Mouse (Mus musculus): ENCODE results near the gene Slc46a1. TPM values are rescaled to one million over a fixed set of nuclear protein-coding genes. Genes with fewer than 3 reads are reported as not detected.
A peak's percentile ranks its signal among the peaks of the same experiment; 100 is the strongest.

The Slc46a1 gene
- 10 to 100 TPM; 11.7 to 12.3 TPM for total RNA-seq (2021)
- long read RNA-seq, experiment 1, transcript Slc46a1-201 (5 exons, 1,978 nt), result major isoform, 10 of 10 reads
- long read RNA-seq, experiment 1, partial matches to known transcripts, result 0 of 10 reads
- long read RNA-seq, experiment 1, other reads (novel, unspliced or antisense), result 0 of 10 reads
- long read RNA-seq, experiment 2, transcript Slc46a1-201 (5 exons, 1,978 nt), result major isoform, 18 of 19 reads
- long read RNA-seq, experiment 2, partial matches to known transcripts, result 1 of 19 reads
- long read RNA-seq, experiment 2, other reads (novel, unspliced or antisense), result 0 of 19 reads

DNA sequence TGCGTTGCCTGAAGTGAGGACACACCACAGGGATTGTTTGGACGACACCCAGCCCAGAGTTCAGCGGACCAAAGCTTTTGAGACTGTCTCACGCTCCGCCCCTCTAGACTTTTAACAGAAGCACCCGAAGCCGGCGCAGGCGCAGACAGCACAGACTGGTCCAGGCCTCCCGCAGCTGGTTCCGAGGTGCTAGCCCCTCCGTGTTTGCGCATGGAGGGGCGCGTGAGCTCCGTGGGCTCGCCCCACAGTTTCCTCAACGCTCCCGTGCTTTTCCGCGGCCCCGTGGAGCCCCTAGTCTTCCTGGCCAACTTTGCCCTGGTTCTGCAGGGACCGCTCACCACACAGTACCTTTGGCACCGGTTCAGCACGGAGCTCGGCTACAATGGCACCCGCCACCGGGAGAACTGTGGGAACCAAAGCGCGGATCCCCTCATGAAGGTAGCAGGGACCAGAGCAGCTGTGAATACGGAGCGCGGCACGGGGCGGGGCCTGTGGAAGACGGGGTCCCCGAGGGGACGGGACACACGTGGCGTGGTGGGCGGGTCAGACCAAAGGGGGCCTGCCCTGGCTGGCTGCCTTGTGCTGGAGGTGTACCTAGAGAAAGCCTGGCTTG, at the start of gene Slc46a1:
TSS of gene Slc46a1 (plus strand) at position 130 of the 613 bp plus-strand sequence.
- Histone ChIP-seq H3K4me3 (peak within 1 kb of the TSS; percentile 73), H3K27ac (peak within 1 kb of the TSS; percentile 91)
- DNase-seq (ENCODE audit: low spot score in 2 of 2), result peak; percentile 72 to 79
- TF ChIP-seq CTCF (conservative IDR thresholded peaks at IDR 0.05), result no peak

DNA sequence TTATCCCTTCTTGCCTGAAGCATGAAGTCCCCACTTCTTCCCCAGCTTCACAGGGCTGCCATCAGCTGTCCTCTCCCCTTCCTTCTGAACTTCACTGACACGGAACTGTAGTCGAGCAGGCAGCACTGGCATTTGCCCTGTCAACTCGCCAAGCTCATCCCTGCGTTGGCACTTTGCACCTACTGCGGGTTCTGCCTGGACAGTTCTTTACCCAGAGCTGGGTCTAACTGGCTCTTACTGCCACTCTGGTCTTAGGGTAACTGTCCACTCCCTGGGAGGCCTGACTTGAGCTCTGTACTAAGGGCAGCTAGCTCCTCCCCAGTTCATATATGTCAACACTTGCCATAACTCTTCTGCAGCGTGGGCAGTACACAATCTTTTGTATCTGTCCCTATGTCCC, 48.6 kb upstream of the Slc46a1 start:
- TF ChIP-seq CTCF (conservative IDR thresholded peaks at IDR 0.05), result no peak
- H3K27ac ChIP-seq, result no peak overlapping the region
- no peak overlapping the region for H3K4me3 ChIP-seq
- DNase-seq (ENCODE audit: low spot score in 2 of 2), result no peak

DNA sequence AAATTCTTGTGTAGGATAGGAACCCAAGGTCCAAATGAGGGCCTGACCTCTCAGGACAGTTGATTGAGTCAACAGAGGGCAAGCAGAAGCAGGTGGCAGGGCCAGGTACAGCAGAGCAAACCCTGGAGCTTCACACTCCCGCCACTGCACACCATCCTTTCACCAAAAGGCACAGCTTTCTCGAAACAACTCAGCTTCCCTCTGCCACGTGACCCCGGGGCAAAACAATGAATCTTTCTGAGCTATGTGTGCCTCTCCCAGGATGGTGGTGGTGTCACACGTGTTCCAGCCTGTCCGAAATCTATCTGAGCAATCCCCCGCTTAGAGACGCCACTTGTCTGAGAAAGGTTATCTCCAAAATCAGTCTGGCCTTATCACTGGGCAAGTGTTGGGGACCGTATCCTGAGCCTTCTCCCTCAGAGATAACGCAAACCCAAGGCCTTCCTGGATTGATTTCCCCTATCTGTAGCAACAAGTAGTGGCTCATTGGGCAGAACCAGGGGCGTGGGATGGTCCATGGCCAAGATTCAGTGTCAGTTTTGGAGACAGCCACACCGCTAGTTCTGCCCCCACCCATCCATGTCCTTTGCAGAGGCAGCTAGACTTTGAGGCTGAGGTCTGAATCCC, 45.1 kb upstream of the Slc46a1 start:
- no peak overlapping the region for H3K4me3 ChIP-seq
- no peak for TF ChIP-seq CTCF (conservative IDR thresholded peaks at IDR 0.05)
- no peak for DNase-seq (ENCODE audit: low spot score in 2 of 2)
- no peak overlapping the region for H3K27ac ChIP-seq

DNA sequence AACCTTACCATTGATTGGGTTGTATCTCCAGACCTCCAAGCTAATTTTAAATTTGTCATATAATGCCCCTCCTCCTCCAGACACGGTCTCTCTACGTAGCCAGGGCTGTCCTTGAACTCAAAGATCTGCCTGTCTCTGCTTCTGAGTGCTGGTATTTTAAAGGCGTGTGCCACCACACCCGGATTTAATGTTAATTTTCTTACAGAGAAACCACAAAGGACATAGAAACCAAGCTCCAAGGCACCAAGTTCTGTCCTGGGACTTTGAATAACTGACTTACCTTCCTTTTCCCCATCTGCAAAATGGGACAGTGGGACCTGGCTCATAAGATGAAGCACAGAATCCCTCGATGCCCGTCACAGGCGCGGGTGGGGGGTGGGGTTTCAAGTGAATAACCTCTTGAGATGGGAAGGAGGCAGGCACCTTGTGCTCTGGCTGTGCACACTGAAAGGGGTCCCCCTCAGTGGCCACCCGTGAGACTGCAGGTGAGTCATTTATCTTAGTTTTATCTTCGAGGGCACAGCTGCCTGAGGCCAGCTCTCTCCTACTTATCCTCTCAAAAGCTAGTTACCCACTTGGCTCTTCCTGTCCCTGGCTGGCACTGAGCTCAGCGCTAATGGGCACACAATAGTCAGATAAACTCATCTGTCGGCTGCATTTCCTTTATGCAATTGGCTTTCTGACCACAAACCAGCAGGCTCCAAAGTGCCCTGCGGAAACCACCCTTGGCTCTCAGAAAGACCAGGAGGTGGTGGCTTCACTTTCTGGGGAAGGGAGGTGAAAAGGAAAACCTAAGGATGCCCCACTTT, 44.1 kb upstream of the Slc46a1 start:
- DNase-seq (ENCODE audit: low spot score in 2 of 2), result no peak
- Histone ChIP-seq H3K27ac (no peak overlapping the region), H3K4me3 (no peak overlapping the region)
- TF ChIP-seq CTCF (conservative IDR thresholded peaks at IDR 0.05), result no peak

DNA sequence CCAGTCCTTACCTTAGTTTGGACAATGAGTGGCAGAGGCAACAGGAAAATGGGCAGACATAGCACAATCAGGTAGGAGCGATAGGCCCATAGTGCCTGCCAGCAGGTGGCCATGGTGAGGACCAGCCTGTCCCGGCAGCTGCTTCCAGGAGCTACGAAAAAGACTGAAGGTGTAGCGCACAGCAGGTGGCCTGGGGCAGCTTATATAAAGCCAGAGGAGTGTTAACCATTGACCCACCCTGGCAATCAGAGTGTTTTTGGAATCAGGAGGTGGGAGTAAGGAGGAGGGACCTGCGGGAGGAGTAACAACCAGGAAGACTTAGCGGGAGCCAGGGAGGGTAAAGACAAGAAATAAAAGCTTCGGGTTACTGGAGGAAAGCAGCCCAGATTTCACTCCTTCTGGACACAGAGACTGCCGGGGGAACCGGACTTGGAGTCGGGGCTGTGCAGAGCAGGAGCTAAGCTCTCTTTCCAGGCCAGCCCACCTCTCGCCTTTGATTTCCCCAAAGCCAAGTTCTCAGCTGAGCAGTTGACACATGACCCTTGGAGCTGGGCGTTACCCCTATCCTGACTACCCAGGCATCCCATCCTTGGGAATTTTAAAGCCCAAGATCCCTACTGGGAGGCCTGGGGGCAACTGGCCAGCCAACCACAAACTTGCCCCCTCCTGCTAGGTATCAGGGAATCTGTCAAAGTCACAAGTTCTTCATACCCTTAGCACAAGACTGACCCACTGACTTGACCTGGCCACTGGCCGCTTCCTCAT, 43.3 kb upstream of the Slc46a1 start, which contains the start of gene Slc13a2:
TSS of gene Slc13a2 (minus strand) at position 163 of the 765 bp plus-strand sequence.
- TF ChIP-seq CTCF (conservative IDR thresholded peaks at IDR 0.05), result no peak
- H3K4me3 ChIP-seq, result no peak within 1 kb of the TSS
- DNase-seq (ENCODE audit: low spot score in 2 of 2), result no peak
- H3K27ac ChIP-seq, result no peak within 1 kb of the TSS

DNA sequence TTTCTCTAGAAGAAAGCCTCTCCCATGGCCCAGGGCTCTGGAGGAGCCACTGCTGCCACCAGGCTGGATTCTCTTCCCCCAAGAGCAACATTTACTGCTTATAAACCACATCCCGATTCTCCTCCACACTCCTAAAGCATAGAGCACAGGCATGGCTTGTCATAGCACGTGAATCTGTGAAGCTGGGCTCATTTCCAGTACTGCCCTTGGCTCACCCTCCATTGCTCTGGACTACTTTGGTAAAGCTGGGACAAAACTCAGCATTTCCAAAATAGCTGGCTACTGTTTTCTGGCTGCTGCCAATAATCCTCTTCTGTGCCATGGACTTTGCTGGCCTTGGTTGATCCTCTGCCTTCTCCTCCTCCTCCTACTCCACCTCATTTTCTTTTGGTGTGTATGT, 41.1 kb upstream of the Slc46a1 start:
- peak in 1 of 2 experiments; percentile 9 for DNase-seq (ENCODE audit: low spot score in 2 of 2)
- no peak for TF ChIP-seq CTCF (conservative IDR thresholded peaks at IDR 0.05)

DNA sequence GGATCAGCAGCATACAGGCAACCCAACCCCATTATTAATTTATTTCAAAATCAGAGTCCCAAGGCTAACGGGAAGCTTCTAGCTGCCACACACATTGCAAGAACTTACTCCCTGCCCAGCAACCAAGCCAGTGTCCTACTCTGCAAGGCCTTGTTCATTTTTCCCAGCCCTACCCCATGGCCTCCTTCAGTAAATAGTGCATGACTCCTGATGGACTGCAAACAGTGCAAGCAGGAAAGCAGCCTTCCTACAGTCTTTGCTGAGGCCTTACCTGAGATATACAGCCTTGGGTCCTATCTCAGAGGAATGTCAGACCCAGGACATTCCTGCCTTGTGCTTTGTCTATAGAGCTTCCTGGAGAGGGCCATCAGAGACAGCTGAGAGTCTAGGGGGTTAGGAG, 39.9 kb upstream of the Slc46a1 start:
- TF ChIP-seq CTCF (conservative IDR thresholded peaks at IDR 0.05), result no peak
- H3K27ac ChIP-seq, result no peak overlapping the region
- DNase-seq (ENCODE audit: low spot score in 2 of 2), result no peak
- no peak overlapping the region for H3K4me3 ChIP-seq

More for the DNA sequence above, 41.1 kb upstream of the Slc46a1 start:
- H3K4me3 ChIP-seq, result no peak overlapping the region
- 0 out of 2 replicates have a peak overlapping the region, but pooled peaks have one; percentile 7 for H3K27ac ChIP-seq

DNA sequence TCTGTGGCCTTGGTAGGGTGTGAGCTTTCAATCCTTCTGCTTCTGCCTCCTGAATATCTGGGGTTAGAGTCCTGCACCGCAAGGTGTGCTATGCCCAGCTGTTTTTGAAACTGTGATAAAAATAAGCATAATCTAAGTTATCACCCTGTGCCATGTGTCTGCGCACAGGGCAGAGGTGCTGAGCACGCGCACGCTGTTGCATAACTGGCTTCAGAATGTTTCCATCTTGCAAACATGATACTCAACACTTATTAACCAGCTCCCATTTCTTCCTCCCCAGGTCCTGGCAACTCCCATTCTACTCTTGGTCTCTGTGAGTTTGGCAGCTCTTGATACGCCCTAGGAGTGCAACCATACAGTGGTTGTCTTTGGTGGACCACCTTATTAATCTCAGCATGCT, 37.8 kb upstream of the Slc46a1 start:
- Histone ChIP-seq H3K4me3 (no peak overlapping the region), H3K27ac (no peak overlapping the region)
- no peak for DNase-seq (ENCODE audit: low spot score in 2 of 2)
- no peak for TF ChIP-seq CTCF (conservative IDR thresholded peaks at IDR 0.05)

DNA sequence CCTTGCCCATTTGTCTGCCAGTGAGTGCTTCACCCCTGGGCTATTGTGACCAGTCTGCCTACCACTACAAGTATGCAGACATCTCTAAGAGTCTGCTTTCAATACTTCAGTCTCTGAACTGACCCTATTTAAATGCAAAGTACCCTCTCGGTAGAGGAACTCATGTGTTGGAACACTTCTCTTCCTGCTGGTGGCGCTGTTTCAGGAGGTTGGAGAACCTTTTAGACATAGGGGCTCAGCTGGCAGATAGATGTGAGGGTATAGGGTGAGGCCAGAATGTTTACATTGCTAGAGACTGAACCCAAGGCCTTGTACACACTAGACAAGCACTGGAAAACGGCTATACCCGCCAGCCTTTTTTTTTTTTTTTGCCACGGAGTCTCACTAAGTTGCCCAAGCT, 37.2 kb upstream of the Slc46a1 start:
- DNase-seq (ENCODE audit: low spot score in 2 of 2), result no peak
- TF ChIP-seq CTCF (conservative IDR thresholded peaks at IDR 0.05), result 0 out of 2 replicates have a peak, but pooled peaks have one; percentile 8
- H3K4me3 ChIP-seq, result no peak overlapping the region
- no peak overlapping the region for H3K27ac ChIP-seq

DNA sequence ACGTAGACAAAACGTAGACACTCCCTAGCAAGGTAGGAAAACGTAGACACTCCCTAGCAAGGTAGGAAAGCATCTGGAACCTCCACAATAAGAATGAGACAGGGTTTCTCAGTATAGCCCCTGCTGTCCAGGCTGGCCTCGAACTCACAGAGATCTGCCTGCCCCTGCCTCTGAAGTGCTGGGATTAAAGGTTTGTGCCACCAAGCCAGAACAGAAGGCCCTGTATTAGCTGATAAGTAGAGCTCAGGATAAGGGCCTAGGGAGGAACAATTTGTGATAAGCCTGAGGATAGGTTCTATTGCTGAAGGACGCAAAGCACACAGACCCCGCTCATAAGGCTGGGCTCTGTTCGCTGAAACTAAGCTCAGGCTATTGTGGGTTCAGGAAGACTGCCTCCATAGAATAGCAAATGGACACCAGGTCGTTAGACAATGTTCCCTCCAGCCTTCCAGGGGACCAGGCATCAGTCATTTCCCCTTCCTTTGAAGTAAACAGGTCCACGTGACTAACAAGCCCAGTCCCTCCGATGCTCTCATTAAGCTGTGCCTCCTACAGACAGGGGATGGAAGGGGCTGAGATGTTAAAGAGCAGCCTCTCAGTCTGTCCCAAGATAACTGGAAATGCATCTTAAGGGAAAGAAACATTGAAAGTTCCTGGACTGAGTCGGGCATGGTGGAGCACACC, 35.2 kb upstream of the Slc46a1 start:
- TF ChIP-seq CTCF (conservative IDR thresholded peaks at IDR 0.05), result no peak
- no peak overlapping the region for H3K27ac ChIP-seq
- H3K4me3 ChIP-seq, result no peak overlapping the region
- no peak for DNase-seq (ENCODE audit: low spot score in 2 of 2)

DNA sequence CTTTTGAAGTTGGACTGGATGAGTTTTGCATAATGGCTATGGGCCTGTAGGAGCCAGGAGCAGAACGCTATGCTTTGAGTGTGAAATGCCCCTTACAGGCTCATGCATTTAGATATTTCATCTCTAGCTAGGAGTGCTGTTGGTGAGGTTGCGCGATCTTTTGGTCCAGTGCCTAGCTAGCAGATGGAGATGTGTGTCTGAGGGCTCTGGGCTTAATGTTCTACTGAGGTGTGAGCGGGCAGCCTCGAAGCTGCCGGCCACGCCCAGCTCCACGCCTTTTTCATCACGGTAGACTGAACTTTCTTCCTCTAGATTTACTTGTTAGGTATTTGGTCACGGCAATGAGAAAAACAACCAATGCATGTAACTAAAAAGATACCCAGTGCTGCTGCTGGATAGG, 34.3 kb upstream of the Slc46a1 start:
- no peak overlapping the region for H3K27ac ChIP-seq
- no peak for DNase-seq (ENCODE audit: low spot score in 2 of 2)
- no peak overlapping the region for H3K4me3 ChIP-seq
- no peak for TF ChIP-seq CTCF (conservative IDR thresholded peaks at IDR 0.05)

DNA sequence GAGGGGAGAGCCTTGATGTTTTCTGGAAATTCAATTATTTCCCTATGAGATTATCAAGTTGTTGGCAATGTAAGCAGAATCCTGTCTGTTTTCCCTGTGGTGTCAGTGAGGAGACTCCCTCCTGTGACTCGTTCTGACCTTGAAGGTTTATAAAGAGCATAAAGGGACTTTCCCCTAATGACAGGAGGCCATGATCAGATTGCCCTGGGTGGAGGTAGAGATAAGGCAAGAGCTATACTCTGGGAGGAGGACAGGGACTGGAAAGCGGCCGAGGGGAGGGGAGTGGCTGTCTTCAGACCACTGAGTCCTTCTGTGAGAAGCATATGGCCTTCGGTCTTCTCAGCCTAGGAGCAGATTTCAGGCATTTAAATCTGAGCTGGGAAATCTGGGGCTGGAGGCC, 31.4 kb upstream of the Slc46a1 start:
- Histone ChIP-seq H3K27ac (no peak overlapping the region), H3K4me3 (no peak overlapping the region)
- TF ChIP-seq CTCF (conservative IDR thresholded peaks at IDR 0.05), result no peak
- DNase-seq (ENCODE audit: low spot score in 2 of 2), result no peak
